Mouse (Mus musculus): Measurements from ENCODE around the gene Csad. TPM values are rescaled to one million over a fixed set of nuclear protein-coding genes. Genes with fewer than 3 reads are reported as not detected.

Csad gene
- polyA plus RNA-seq, 3 experiments from 2014 or later, result 5.0 to 14.6 (median 14.0) TPM

Other genes with a start within 250 kb of the Csad start
- gene Krt8, start 200.2 kb downstream of the Csad start, polyA plus RNA-seq (2017; shearing (Covaris generic)), result under 1 TPM in 1 of 3 experiments, not detected in 2; 0.23 TPM
- 1 to 10 TPM in 2 of 3 experiments, under 1 TPM in 1; 0.41 to 1.2 (median 1.2) TPM for gene Krt18, start 176.5 kb downstream of the Csad start, polyA plus RNA-seq (2017; shearing (Covaris generic))
- 100 to 1,000 TPM in 2 of 3 experiments, 10 to 100 TPM in 1; 90.5 to 131 (median 129) TPM for gene Eif4b, start 131.0 kb downstream of the Csad start, polyA plus RNA-seq (2017; shearing (Covaris generic))
- gene Tns2, start 104.3 kb downstream of the Csad start, polyA plus RNA-seq (2017; shearing (Covaris generic)), result 1 to 10 TPM; 3.3 to 4.2 (median 3.8) TPM
- gene Spryd3, start 68.5 kb downstream of the Csad start, polyA plus RNA-seq (2017; shearing (Covaris generic)), result 10 to 100 TPM; 32.1 to 44.8 (median 33.6) TPM
- gene Igfbp6, start 60.4 kb downstream of the Csad start, polyA plus RNA-seq (2017; shearing (Covaris generic)), result under 1 TPM in 1 of 3 experiments, not detected in 2; 0.33 TPM
- 1 to 10 TPM in 2 of 3 experiments, under 1 TPM in 1; 0.94 to 4.9 (median 1.3) TPM for gene Soat2, start 54.2 kb downstream of the Csad start, polyA plus RNA-seq (2017; shearing (Covaris generic))
- 10 to 100 TPM; 20.3 to 33.3 (median 25.5) TPM for gene Zfp740, start 1.5 kb downstream of the Csad start, polyA plus RNA-seq (2017; shearing (Covaris generic))
- 100 to 1,000 TPM; 364 to 513 (median 397) TPM for gene Itgb7, start 27.2 kb upstream of the Csad start, polyA plus RNA-seq (2017; shearing (Covaris generic))
- gene Rarg, start 52.8 kb upstream of the Csad start, polyA plus RNA-seq (2017; shearing (Covaris generic)), result 10 to 100 TPM; 15.5 to 18.4 (median 18.3) TPM
- gene Gm9918, start 65.8 kb upstream of the Csad start, polyA plus RNA-seq (2017; shearing (Covaris generic)), result not detected
- gene Mfsd5, start 74.7 kb upstream of the Csad start, polyA plus RNA-seq (2017; shearing (Covaris generic)), result 10 to 100 TPM; 30.8 to 33.1 (median 31.8) TPM
- 10 to 100 TPM in 1 of 3 experiments, 1 to 10 TPM in 2; 1.9 to 17.9 (median 3.2) TPM for gene Espl1, start 91.5 kb upstream of the Csad start, polyA plus RNA-seq (2017; shearing (Covaris generic))
- gene Pfdn5, start 121.4 kb upstream of the Csad start, polyA plus RNA-seq (2017; shearing (Covaris generic)), result 1,000 to 10,000 TPM in 2 of 3 experiments, 100 to 1,000 TPM in 1; 936 to 1,841 (median 1,443) TPM
- 100 to 1,000 TPM; 102 to 153 (median 123) TPM for gene Myg1, start 127.0 kb upstream of the Csad start, polyA plus RNA-seq (2017; shearing (Covaris generic))
- gene Aaas, start 146.0 kb upstream of the Csad start, polyA plus RNA-seq (2017; shearing (Covaris generic)), result 10 to 100 TPM; 39.8 to 53.2 (median 43.1) TPM
- gene Sp7, start 162.5 kb upstream of the Csad start, polyA plus RNA-seq (2017; shearing (Covaris generic)), result not detected
- gene Sp1, start 201.4 kb upstream of the Csad start, polyA plus RNA-seq (2017; shearing (Covaris generic)), result 10 to 100 TPM; 19.1 to 23.3 (median 22.6) TPM
- not detected for gene Amhr2, start 240.6 kb upstream of the Csad start, polyA plus RNA-seq (2017; shearing (Covaris generic))

Measured in inflammation-experienced regulatory T-cells, adult 6 months (primary cell).